Comparison of ENCODE assay signal across 16 mouse cellular contexts in genomic region chr10:63043154-63043553, GRCm38 (mm10). TPM values are rescaled to one million over a fixed set of nuclear protein-coding genes. Genes with fewer than 3 reads are reported as not detected.
DNase-seq lines count a peak whose midpoint lies in the region; ATAC-seq and TF ChIP-seq lines count a peak whose summit lies in the region.
"Had no signal": no experiment of that assay in that cellular context is flagged by ENCODE, and none has a peak within 500 bp of the region (broad histone marks: within the 10 kb centered on the region; RNA-seq: fewer than 3 reads in every experiment).

No protein-coding gene starts in this region.

- ATAC-seq in intestine, postnatal 0 days, result no peak
- no peak for ATAC-seq in intestine, embryonic 15.5 days
- ATAC-seq in midbrain, postnatal 0 days (ENCODE audit: low FRiP score), result no peak
- no peak for ATAC-seq in midbrain, embryonic 11.5 days (ENCODE audit: low FRiP score)
- ATAC-seq in megakaryocyte progenitor cell, adult 5-6 weeks (replicated peaks; ENCODE audit: poor library complexity), result 0 out of 2 replicates have a peak, but pooled peaks have one; percentile 26

- no peaks in the 10 kb centered on the region for H3K36me3 ChIP-seq in intestine, postnatal 0 days (ENCODE audit: control insufficient read depth, insufficient read depth)
- no peaks in the 10 kb centered on the region for H3K36me3 ChIP-seq in intestine, embryonic 15.5 days
- no peaks in the 10 kb centered on the region for H3K36me3 ChIP-seq in midbrain, postnatal 0 days (ENCODE audit: insufficient read depth, low read length)
- H3K36me3 ChIP-seq in midbrain, embryonic 11.5 days (ENCODE audit: control insufficient read depth, insufficient read depth, low read length), result no peaks in the 10 kb centered on the region
- H3K36me3 ChIP-seq in MEL (ENCODE audit: control insufficient read depth in 1 of 2, insufficient read depth in 2 of 2, low read length in 2 of 2), result no peaks in the 10 kb centered on the region
- H3K36me3 ChIP-seq: embryonic facial prominence, embryonic 13.5 days; heart, embryonic 12.5 days; hindbrain, embryonic 13.5 days; liver, embryonic 13.5 days had no signal

- H3K4me2 ChIP-seq in intestine, postnatal 0 days (replicated peaks; ENCODE audit: low read depth), result no peak overlapping the region
- H3K4me2 ChIP-seq in intestine, embryonic 15.5 days (replicated peaks), result no peak overlapping the region
- H3K4me2 ChIP-seq in midbrain, postnatal 0 days (ENCODE audit: low read depth, low read length, poor library complexity, severe bottlenecking), result no peak overlapping the region
- H3K4me2 ChIP-seq in midbrain, embryonic 11.5 days, result no peak overlapping the region
- H3K4me2 ChIP-seq: embryonic facial prominence, embryonic 13.5 days; heart, embryonic 12.5 days; hindbrain, embryonic 13.5 days; liver, embryonic 13.5 days had no signal

- peak; percentile 36 for TF ChIP-seq RAD21 in MEL (IDR thresholded peaks at IDR 0.05; ENCODE audit: low read depth, low read length)

- no peak for TF ChIP-seq POLR2A in MEL (IDR thresholded peaks at IDR 0.05; ENCODE audit: control insufficient read depth in 1 of 2, insufficient read depth in 1 of 2, low read depth in 1 of 2, low read length in 2 of 2, poor library complexity in 1 of 2)

- H3K4me3 ChIP-seq in intestine, postnatal 0 days (ENCODE audit: low read depth, low read length), result no peak overlapping the region
- no peak overlapping the region for H3K4me3 ChIP-seq in intestine, embryonic 15.5 days (replicated peaks)
- H3K4me3 ChIP-seq in midbrain, postnatal 0 days (ENCODE audit: low read depth, low read length), result no peak overlapping the region
- H3K4me3 ChIP-seq in midbrain, embryonic 11.5 days (ENCODE audit: low read depth, low read length), result no peak overlapping the region
- no peak overlapping the region for H3K4me3 ChIP-seq in MEL (ENCODE audit: control insufficient read depth in 1 of 2, insufficient read depth in 1 of 2, low read depth in 2 of 2, low read length in 2 of 2)
- H3K4me3 ChIP-seq: embryonic facial prominence, embryonic 13.5 days; heart, embryonic 12.5 days; hindbrain, embryonic 13.5 days; liver, embryonic 13.5 days had no signal

- H3K9ac ChIP-seq in intestine, postnatal 0 days (ENCODE audit: low read depth, low read length), result no peak overlapping the region
- H3K9ac ChIP-seq in intestine, embryonic 15.5 days, result no peak overlapping the region
- no peak overlapping the region for H3K9ac ChIP-seq in midbrain, postnatal 0 days (replicated peaks; ENCODE audit: low read length, poor library complexity, severe bottlenecking)
- H3K9ac ChIP-seq in midbrain, embryonic 11.5 days (ENCODE audit: low read length), result no peak overlapping the region
- no peak overlapping the region for H3K9ac ChIP-seq in MEL (ENCODE audit: control insufficient read depth, low read depth, low read length, poor library complexity, severe bottlenecking)
- H3K9ac ChIP-seq: embryonic facial prominence, embryonic 13.5 days; heart, embryonic 12.5 days; hindbrain, embryonic 13.5 days; liver, embryonic 13.5 days had no signal

- H3K27ac ChIP-seq in intestine, postnatal 0 days (ENCODE audit: low read depth, low read length), result no peak overlapping the region
- H3K27ac ChIP-seq in intestine, embryonic 15.5 days, result no peak overlapping the region
- no peak overlapping the region for H3K27ac ChIP-seq in midbrain, postnatal 0 days (ENCODE audit: low read depth, low read length)
- no peak overlapping the region for H3K27ac ChIP-seq in midbrain, embryonic 11.5 days (ENCODE audit: low read depth, low read length)
- no peak overlapping the region for H3K27ac ChIP-seq in MEL (ENCODE audit: control insufficient read depth, low read depth, low read length)
- H3K27ac ChIP-seq: embryonic facial prominence, embryonic 13.5 days; liver, embryonic 13.5 days; macrophage had no signal

- no peaks in the 10 kb centered on the region for H3K27me3 ChIP-seq in intestine, postnatal 0 days (replicated peaks; ENCODE audit: control insufficient read depth, insufficient read depth, low read length)
- no peaks in the 10 kb centered on the region for H3K27me3 ChIP-seq in intestine, embryonic 15.5 days (replicated peaks)
- H3K27me3 ChIP-seq in midbrain, postnatal 0 days (ENCODE audit: insufficient read depth, low read length), result no peaks in the 10 kb centered on the region
- H3K27me3 ChIP-seq in midbrain, embryonic 11.5 days (ENCODE audit: control insufficient read depth, insufficient read depth, low read length), result no peaks in the 10 kb centered on the region
- peaks cover 0 to 2% of the 10 kb centered on the region in 2 experiments; a peak in 1 of 4 replicates for H3K27me3 ChIP-seq in MEL (ENCODE audit: control insufficient read depth in 1 of 2, insufficient read depth in 2 of 2, low read length in 2 of 2)
- H3K27me3 ChIP-seq: embryonic facial prominence, embryonic 13.5 days; heart, embryonic 12.5 days; hindbrain, embryonic 13.5 days; liver, embryonic 13.5 days had no signal

- TF ChIP-seq CTCF in intestine, postnatal 0 days (IDR thresholded peaks at IDR 0.05; ENCODE audit: low read depth), result peak; percentile 42
- peak; percentile 70 for TF ChIP-seq CTCF in midbrain, postnatal 0 days (IDR thresholded peaks at IDR 0.05)
- TF ChIP-seq CTCF in MEL (IDR thresholded peaks at IDR 0.05 in 2 of 3, conservative IDR thresholded peaks at IDR 0.05 in 1 of 3; ENCODE audit: control insufficient read depth in 1 of 3, insufficient read depth in 1 of 3, low read depth in 2 of 3, low read length in 3 of 3, poor library complexity in 1 of 3, severe bottlenecking in 1 of 3), result peak in 1 of 3 experiments; percentile 39; a peak in 2 of 6 replicates

- no peaks in the 10 kb centered on the region for H3K9me3 ChIP-seq in intestine, postnatal 0 days (ENCODE audit: control insufficient read depth)
- no peaks in the 10 kb centered on the region for H3K9me3 ChIP-seq in intestine, embryonic 15.5 days
- H3K9me3 ChIP-seq in midbrain, postnatal 0 days (ENCODE audit: low read length), result no peaks in the 10 kb centered on the region
- no peaks in the 10 kb centered on the region for H3K9me3 ChIP-seq in midbrain, embryonic 11.5 days (ENCODE audit: control insufficient read depth, low read length)
- no peaks in the 10 kb centered on the region for H3K9me3 ChIP-seq in MEL (replicated peaks; ENCODE audit: insufficient read depth, low read length)
- H3K9me3 ChIP-seq: embryonic facial prominence, embryonic 13.5 days; heart, embryonic 12.5 days; hindbrain, embryonic 13.5 days; liver, embryonic 13.5 days had no signal

- no peaks in the 10 kb centered on the region for H3K79me2 ChIP-seq in MEL (ENCODE audit: control insufficient read depth, insufficient read depth, low read length, poor library complexity)

- DNase-seq in midbrain, postnatal 0 days (ENCODE audit: low spot score), result peak; percentile 48
- no peak for DNase-seq in midbrain, embryonic 11.5 days (ENCODE audit: low spot score, missing footprints)
- DNase-seq in MEL (ENCODE audit: low read depth, low spot score), result no peak
- no peak for DNase-seq in left cerebral cortex, adult 11 months (ENCODE audit: low spot score)
- DNase-seq: adrenal gland, postnatal 10 days; cerebellum, postnatal 25 days; kidney, adult 8-10 months; liver, embryonic 13.5 days had no signal

- 66% methylated on average over 3 of the region's 3 CpGs for WGBS in intestine, postnatal 0 days
- 62% methylated on average over 3 of the region's 3 CpGs for WGBS in intestine, embryonic 15.5 days
- 58% methylated on average over 3 of the region's 3 CpGs for WGBS in midbrain, postnatal 0 days
- WGBS in midbrain, embryonic 11.5 days, result 73% methylated on average over 3 of the region's 3 CpGs

- TF ChIP-seq EP300 in MEL (IDR thresholded peaks at IDR 0.05; ENCODE audit: low read depth in 1 of 2, low read length in 2 of 2), result no peak

- no peaks in the 10 kb centered on the region for H3K4me1 ChIP-seq in intestine, postnatal 0 days (replicated peaks; ENCODE audit: control insufficient read depth, insufficient read depth, low read length)
- H3K4me1 ChIP-seq in intestine, embryonic 15.5 days (replicated peaks), result no peaks in the 10 kb centered on the region
- H3K4me1 ChIP-seq in midbrain, postnatal 0 days (ENCODE audit: insufficient read depth, low read length), result no peaks in the 10 kb centered on the region
- H3K4me1 ChIP-seq in midbrain, embryonic 11.5 days (ENCODE audit: control insufficient read depth, insufficient read depth, low read length), result no peaks in the 10 kb centered on the region
- no peaks in the 10 kb centered on the region for H3K4me1 ChIP-seq in MEL (ENCODE audit: control insufficient read depth in 1 of 2, insufficient read depth in 2 of 2, low read length in 2 of 2)
- H3K4me1 ChIP-seq: embryonic facial prominence, embryonic 13.5 days; hindbrain, embryonic 13.5 days had no signal

RNA-seq across cellular contexts. Expression of gene Pbld1, which starts 16.8 kb away (rescaled TPM):
- 1.8 and 2.1 TPM in 2 replicates for polyA plus RNA-seq in intestine, postnatal 0 days (2015; fragmentation: Nextera tagmentation; extraction: Ambion mirVana)
- polyA plus RNA-seq in intestine, embryonic 15.5 days (2015; fragmentation: Nextera tagmentation; extraction: Ambion mirVana), result 2.6 and 6.4 TPM in 2 replicates
- not detected in 2 replicates for total RNA-seq in midbrain, postnatal 0 days (2014; rRNA removed)
- 0.45 and 0.59 TPM in 2 replicates for polyA plus RNA-seq in midbrain, postnatal 0 days (2015; fragmentation: Nextera tagmentation; extraction: Ambion mirVana)
- 0.73 and 0.96 TPM in 2 replicates for polyA plus RNA-seq in midbrain, embryonic 11.5 days (2014; fragmentation: Nextera tagmentation; extraction: Ambion mirVana)
- 0.50 and 0.95 TPM in 2 replicates for total RNA-seq in MEL (2012; rRNA removed)
- polyA plus RNA-seq in MEL (2012; ENCODE audit: insufficient read depth in 1 of 2, insufficient read length in 2 of 2, low read depth in 1 of 2, low replicate concordance in 2 of 2, missing spikeins in 1 of 2), result under 1 TPM in 1 of 2 experiments, not detected in 1; 0.47 TPM
- 0.27 and 0.32 TPM in 2 replicates for total RNA-seq in megakaryocyte progenitor cell, adult 5-6 weeks (2015)
- 0.17 TPM in 1 of 2 replicates, not detected in the other for total RNA-seq in megakaryocyte progenitor cell, adult 5-6 weeks (2017)
- polyA plus RNA-seq: macrophage had no signal

RNA-seq across cellular contexts. Expression of gene Pbld2, which starts 19.0 kb away (rescaled TPM):
- 36.2 and 43.7 TPM in 2 replicates for polyA plus RNA-seq in intestine, postnatal 0 days (2015; fragmentation: Nextera tagmentation; extraction: Ambion mirVana)
- 5.7 and 6.8 TPM in 2 replicates for polyA plus RNA-seq in intestine, embryonic 15.5 days (2015; fragmentation: Nextera tagmentation; extraction: Ambion mirVana)
- total RNA-seq in midbrain, postnatal 0 days (2014; rRNA removed), result 0.80 TPM in 1 of 2 replicates, not detected in the other
- 0.55 and 1.2 TPM in 2 replicates for polyA plus RNA-seq in midbrain, postnatal 0 days (2015; fragmentation: Nextera tagmentation; extraction: Ambion mirVana)
- 0.76 and 1.7 TPM in 2 replicates for polyA plus RNA-seq in midbrain, embryonic 11.5 days (2014; fragmentation: Nextera tagmentation; extraction: Ambion mirVana)
- total RNA-seq in MEL (2012; rRNA removed), result 0.13 and 0.15 TPM in 2 replicates
- under 1 TPM in 1 of 2 experiments, not detected in 1; 0.15 TPM for polyA plus RNA-seq in MEL (2012; ENCODE audit: insufficient read depth in 1 of 2, insufficient read length in 2 of 2, low read depth in 1 of 2, low replicate concordance in 2 of 2, missing spikeins in 1 of 2)
- 0.66 TPM in 1 of 2 replicates, not detected in the other for total RNA-seq in megakaryocyte progenitor cell, adult 5-6 weeks (2015)
- total RNA-seq in megakaryocyte progenitor cell, adult 5-6 weeks (2017), result not detected in 2 replicates

RNA-seq across cellular contexts. Expression of gene Hnrnph3, which starts 19.1 kb away (rescaled TPM):
- polyA plus RNA-seq in intestine, postnatal 0 days (2015; fragmentation: Nextera tagmentation; extraction: Ambion mirVana), result 21.2 and 25.0 TPM in 2 replicates
- 73.6 and 75.4 TPM in 2 replicates for polyA plus RNA-seq in intestine, embryonic 15.5 days (2015; fragmentation: Nextera tagmentation; extraction: Ambion mirVana)
- total RNA-seq in midbrain, postnatal 0 days (2014; rRNA removed), result 11.0 and 22.5 TPM in 2 replicates
- 70.3 and 78.7 TPM in 2 replicates for polyA plus RNA-seq in midbrain, postnatal 0 days (2015; fragmentation: Nextera tagmentation; extraction: Ambion mirVana)
- 172 and 174 TPM in 2 replicates for polyA plus RNA-seq in midbrain, embryonic 11.5 days (2014; fragmentation: Nextera tagmentation; extraction: Ambion mirVana)
- total RNA-seq in MEL (2012; rRNA removed), result 11.5 and 16.0 TPM in 2 replicates
- 10 to 100 TPM in 1 of 2 experiments, not detected in 1; 62.4 TPM for polyA plus RNA-seq in MEL (2012; ENCODE audit: insufficient read depth in 1 of 2, insufficient read length in 2 of 2, low read depth in 1 of 2, low replicate concordance in 2 of 2, missing spikeins in 1 of 2)
- 20.2 and 28.5 TPM in 2 replicates for total RNA-seq in megakaryocyte progenitor cell, adult 5-6 weeks (2015)
- total RNA-seq in megakaryocyte progenitor cell, adult 5-6 weeks (2017), result 23.9 and 51.9 TPM in 2 replicates

RNA-seq across cellular contexts. Expression of gene Atoh7, which starts 56.3 kb away (rescaled TPM):
- not detected in 2 replicates for polyA plus RNA-seq in intestine, postnatal 0 days (2015; fragmentation: Nextera tagmentation; extraction: Ambion mirVana)
- 0.16 TPM in 1 of 2 replicates, not detected in the other for polyA plus RNA-seq in intestine, embryonic 15.5 days (2015; fragmentation: Nextera tagmentation; extraction: Ambion mirVana)
- 0.99 and 4.4 TPM in 2 replicates for total RNA-seq in midbrain, postnatal 0 days (2014; rRNA removed)
- polyA plus RNA-seq in midbrain, postnatal 0 days (2015; fragmentation: Nextera tagmentation; extraction: Ambion mirVana), result 4.8 and 6.0 TPM in 2 replicates
- polyA plus RNA-seq in midbrain, embryonic 11.5 days (2014; fragmentation: Nextera tagmentation; extraction: Ambion mirVana), result 1.1 and 2.0 TPM in 2 replicates
- total RNA-seq in MEL (2012; rRNA removed), result not detected in 2 replicates
- not detected for polyA plus RNA-seq in MEL (2012; ENCODE audit: insufficient read depth in 1 of 2, insufficient read length in 2 of 2, low read depth in 1 of 2, low replicate concordance in 2 of 2, missing spikeins in 1 of 2)
- total RNA-seq in megakaryocyte progenitor cell, adult 5-6 weeks (2015), result not detected in 2 replicates
- not detected in 2 replicates for total RNA-seq in megakaryocyte progenitor cell, adult 5-6 weeks (2017)
- total RNA-seq: adrenal gland, postnatal 10 days; neutrophil, adult 5-6 weeks had no signal
- polyA plus RNA-seq: embryonic facial prominence, embryonic 13.5 days; heart, embryonic 12.5 days; liver, embryonic 13.5 days; macrophage had no signal
